Mouse (Mus musculus) stomach, embryonic 14.5 days (tissue): Measurements from ENCODE around the gene Them7. TPM values are rescaled to one million over a fixed set of nuclear protein-coding genes. Genes with fewer than 3 reads are reported as not detected.

Experiments
- ATAC-seq: fragments of 200-750 bp; cut with Nextera tagmentation; 2 replicates; pipeline ENCODE4 v1.8.0; 2017; ENCODE audit warnings: low read depth, moderate TSS enrichment; ENCODE audit not compliant: insufficient number of reproducible peaks, insufficient read depth, low FRiP score
- H3K27ac ChIP-seq: fragments of 300-500 bp; sonication (generic); 2 replicates; pipeline ENCODE4 v1.5.1; 2014; ENCODE audit warnings: mild to moderate bottlenecking, low read length, moderate library complexity, mixed read lengths
- H3K27me3 ChIP-seq: fragments of 300-500 bp; sonication (generic); 2 replicates; pipeline ENCODE4 v1.6.1; 2014; ENCODE audit warnings: low read length, control low read depth, mixed read lengths; ENCODE audit not compliant: control insufficient read depth, insufficient read depth
- H3K36me3 ChIP-seq: fragments of 300-500 bp; sonication (generic); 2 replicates; pipeline ENCODE4 v1.6.1; 2014; ENCODE audit warnings: mild to moderate bottlenecking, control low read depth, low read length, moderate library complexity, mixed read lengths; ENCODE audit not compliant: control insufficient read depth, insufficient read depth
- H3K4me1 ChIP-seq: fragments of 300-500 bp; sonication (generic); 2 replicates; pipeline ENCODE4 v1.6.1; 2014; ENCODE audit warnings: low read length, control low read depth, mixed read lengths; ENCODE audit not compliant: control insufficient read depth, insufficient read depth
- H3K4me2 ChIP-seq: fragments of 300-500 bp; sonication (generic); replicated peaks from 2 replicates; pipeline ENCODE4 v1.6.1; 2014; ENCODE audit warnings: low read depth, low read length, control low read depth
- H3K4me3 ChIP-seq: fragments of 300-500 bp; sonication (generic); 2 replicates; pipeline ENCODE4 v1.5.1; 2014; ENCODE audit warnings: low read depth, low read length, control low read depth
- H3K9ac ChIP-seq: fragments of 300-500 bp; sonication (generic); replicated peaks from 2 replicates; pipeline ENCODE4 v1.6.1; 2014; ENCODE audit warnings: low read depth, mild to moderate bottlenecking, control low read depth, low read length, moderate library complexity, mixed read lengths
- H3K9me3 ChIP-seq: fragments of 300-500 bp; sonication (generic); 2 replicates; pipeline ENCODE4 v1.6.1; 2016; ENCODE audit warnings: low read depth, low read length, control low read depth; ENCODE audit not compliant: control insufficient read depth
- WGBS: fragments of 180-500 bp; shearing (Covaris S2); extraction: QIAGEN DNeasy Blood & Tissue Kit; methylation state at CpG from one replicate; pipeline ENCODE4 v1.1.7; 2014; 5-methylcytosine and 5-hydroxymethylcytosine counted together
- polyA plus RNA-seq: library from polyadenylated mRNA; unstranded; fragments of >200 nt; fragmentation: Nextera tagmentation; extraction: Ambion mirVana; gene quantifications from 2 replicates; pipeline ENCODE4 v1.2.1, GENCODE M21; 2014

The Them7 gene
- polyA plus RNA-seq, result 0.26 TPM in 1 of 2 replicates, not detected in the other

DNA sequence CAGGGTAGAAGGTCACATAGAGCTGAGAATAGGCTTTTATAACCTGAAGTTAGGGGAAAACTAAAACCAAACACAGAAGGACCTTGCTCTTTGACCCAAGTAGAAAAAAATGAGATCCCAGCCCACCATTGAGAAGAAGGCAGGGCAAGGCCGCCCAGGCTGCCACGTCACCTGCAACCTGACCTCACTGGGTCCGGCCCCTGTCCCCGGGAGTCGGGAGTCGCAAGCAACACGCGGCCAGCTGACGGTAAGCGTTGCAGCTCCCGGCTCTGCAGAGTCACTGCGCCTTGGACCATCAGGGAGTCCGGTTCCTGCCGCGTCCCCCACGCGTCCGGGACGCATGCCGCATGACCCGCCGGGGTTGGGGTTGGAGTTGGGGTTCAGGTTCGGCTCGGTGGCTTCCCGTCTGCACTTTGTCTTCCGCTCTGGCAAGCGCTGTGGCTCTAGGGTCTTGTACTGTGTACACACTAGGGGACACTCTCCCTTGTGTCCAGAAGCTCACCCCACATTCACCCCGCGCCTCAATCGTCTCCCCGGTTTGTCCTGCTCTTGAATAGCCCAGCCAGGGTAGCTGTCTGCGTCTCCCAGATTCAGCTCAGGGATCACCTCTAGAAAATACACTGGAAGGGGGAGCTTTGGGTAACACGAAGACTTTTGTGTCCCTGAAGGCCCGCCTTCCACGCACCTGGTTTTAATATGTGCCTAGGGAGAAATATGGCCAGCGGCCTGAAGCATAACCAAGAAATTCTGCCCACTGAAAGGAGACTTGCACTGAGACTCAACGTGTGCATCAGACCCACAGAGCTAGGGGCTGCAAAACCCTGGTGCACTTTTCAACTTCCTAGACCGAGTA, at the start of gene Them7:
TSS of gene Them7 (plus strand) at position 187 of the 853 bp plus-strand sequence.
- no peaks in the 10 kb centered on the region for H3K36me3 ChIP-seq
- peak; percentile 66 for ATAC-seq
- 5% methylated on average over 38 of the region's 38 CpGs for WGBS
- H3K9me3 ChIP-seq, result no peaks in the 10 kb centered on the region
- H3K4me1 ChIP-seq, result 0 out of 2 replicates have a peak, but pooled peaks cover 5% of the 10 kb centered on the region
- no peaks in the 10 kb centered on the region for H3K27me3 ChIP-seq
- H3K4me3 ChIP-seq, result peak within 1 kb of the TSS; percentile 22
- peak within 1 kb of the TSS; percentile 63 for H3K4me2 ChIP-seq
- no peak within 1 kb of the TSS for H3K9ac ChIP-seq
- no peak within 1 kb of the TSS for H3K27ac ChIP-seq

DNA sequence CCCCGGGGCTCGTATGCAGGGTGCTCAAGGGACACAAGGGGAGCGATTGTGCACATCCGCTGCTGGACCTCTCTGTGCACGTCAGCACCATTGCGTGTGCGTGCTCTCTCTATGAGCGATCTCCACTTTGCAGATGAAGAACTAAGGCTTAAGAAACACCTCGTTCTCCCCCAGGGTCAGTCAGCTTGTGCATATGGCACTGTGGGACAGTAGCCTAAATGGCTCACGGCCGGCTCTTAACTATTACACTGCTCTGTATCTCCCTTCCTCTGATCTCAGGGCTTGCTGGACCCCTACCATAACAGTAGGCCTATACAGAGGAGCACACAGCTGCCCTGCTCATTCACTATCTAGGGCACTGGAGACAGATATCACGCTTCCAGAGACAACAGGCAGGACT, 45.2 kb upstream of the Them7 start:
- Histone ChIP-seq H3K4me1 (no peaks in the 10 kb centered on the region), H3K4me2 (no peak overlapping the region), H3K27ac (no peak overlapping the region), H3K4me3 (no peak overlapping the region), H3K27me3 (no peaks in the 10 kb centered on the region), H3K9me3 (no peaks in the 10 kb centered on the region), H3K9ac (no peak overlapping the region), H3K36me3 (no peaks in the 10 kb centered on the region)
- 83% methylated on average over 12 of the region's 12 CpGs for WGBS
- ATAC-seq, result no peak

DNA sequence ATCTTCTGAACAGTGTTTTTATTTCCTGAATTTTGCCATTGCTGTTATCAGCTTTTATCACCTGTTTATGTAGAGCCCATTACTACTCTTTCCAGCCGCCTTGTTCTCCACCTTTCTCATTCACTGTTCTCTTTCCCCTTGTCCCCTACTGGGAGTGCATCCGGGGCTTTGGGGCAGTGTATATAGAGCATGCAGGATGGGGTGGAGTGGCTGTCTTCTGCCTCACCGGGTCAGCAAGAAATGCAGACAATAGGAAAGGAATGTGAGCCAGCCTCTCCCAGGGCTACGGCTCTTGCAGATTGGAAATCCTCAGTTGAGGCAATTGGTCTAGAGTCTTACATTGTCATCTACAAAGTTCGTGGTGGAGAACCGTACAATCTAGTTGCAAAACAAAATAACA, 41.6 kb upstream of the Them7 start:
- H3K4me1 ChIP-seq, result no peaks in the 10 kb centered on the region
- H3K9me3 ChIP-seq, result no peaks in the 10 kb centered on the region
- H3K4me2 ChIP-seq, result no peak overlapping the region
- ATAC-seq, result no peak
- no peak overlapping the region for H3K9ac ChIP-seq
- no peak overlapping the region for H3K4me3 ChIP-seq
- H3K27ac ChIP-seq, result no peak overlapping the region
- 20% methylated on average over 6 of the region's 6 CpGs for WGBS
- no peaks in the 10 kb centered on the region for H3K36me3 ChIP-seq
- H3K27me3 ChIP-seq, result no peaks in the 10 kb centered on the region

- Histone ChIP-seq H3K9ac (no peak overlapping the region), H3K36me3 (no peaks in the 10 kb centered on the region), H3K27ac (no peak overlapping the region), H3K4me2 (no peak overlapping the region), H3K9me3 (no peaks in the 10 kb centered on the region), H3K27me3 (no peaks in the 10 kb centered on the region), H3K4me3 (no peak overlapping the region), H3K4me1 (no peaks in the 10 kb centered on the region)
- WGBS, result 96% methylated on average over 3 of the region's 3 CpGs
- no peak for ATAC-seq
Measured at GRCm38 (mm10) chr2:105185140-105185539, 39.0 kb upstream of the Them7 start.

DNA sequence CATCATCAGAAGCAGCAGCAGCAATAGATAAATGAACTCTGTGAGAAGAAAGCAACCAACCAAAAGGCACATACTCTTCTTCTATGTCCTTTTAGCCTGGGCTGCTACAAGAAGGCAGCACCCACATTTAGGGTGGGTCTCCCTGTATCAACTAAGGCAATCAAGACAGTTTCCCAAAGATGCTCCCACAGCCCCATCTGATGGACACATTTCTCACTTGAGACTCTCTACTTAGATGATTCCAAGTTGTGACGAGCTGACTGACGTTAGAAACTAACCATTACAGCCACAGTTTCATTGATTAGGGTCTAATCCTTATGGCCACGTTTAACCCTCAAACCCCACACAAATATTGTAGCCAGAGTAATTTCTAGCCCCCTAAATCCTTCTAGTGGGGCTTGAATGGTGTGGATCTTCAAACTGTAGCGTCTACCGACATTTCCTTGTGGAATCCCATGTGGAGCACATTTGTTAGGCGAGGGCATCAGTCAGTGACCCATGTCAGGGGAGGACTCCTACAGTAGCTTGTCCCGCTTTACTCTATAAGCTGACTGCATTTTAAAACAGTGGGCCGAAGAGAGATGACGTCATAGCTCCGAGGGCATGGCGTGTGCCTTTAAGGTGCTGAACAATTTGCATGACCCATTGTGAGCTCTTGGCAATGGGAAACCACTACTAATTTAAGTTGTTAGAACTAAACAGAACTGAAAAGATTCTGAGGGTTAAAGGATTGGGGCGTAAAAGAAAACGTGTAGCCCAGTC, 38.2 kb upstream of the Them7 start:
- Histone ChIP-seq H3K36me3 (no peaks in the 10 kb centered on the region), H3K9me3 (no peaks in the 10 kb centered on the region), H3K4me2 (no peak overlapping the region), H3K4me1 (no peaks in the 10 kb centered on the region), H3K4me3 (no peak overlapping the region), H3K27ac (no peak overlapping the region), H3K27me3 (no peaks in the 10 kb centered on the region), H3K9ac (no peak overlapping the region)
- ATAC-seq, result no peak
- 80% methylated on average over 13 of the region's 13 CpGs for WGBS

GRCm38 (mm10) chr2:105186591-105186990, 37.5 kb upstream of the Them7 start:
- Histone ChIP-seq H3K4me3 (no peak overlapping the region), H3K36me3 (no peaks in the 10 kb centered on the region)
- 59% methylated on average over 5 of the region's 5 CpGs for WGBS

GRCm38 (mm10) chr2:105188182-105188581, 35.9 kb upstream of the Them7 start:
- no peaks in the 10 kb centered on the region for H3K27me3 ChIP-seq
- 81% methylated on average over 10 of the region's 10 CpGs for WGBS
- peak; percentile 37; the same call in 1 of the 2 replicates for ATAC-seq

More at GRCm38 (mm10) chr2:105186591-105186990, 37.5 kb upstream of the Them7 start:
- H3K4me2 ChIP-seq, result no peak overlapping the region
- no peak overlapping the region for H3K27ac ChIP-seq
- no peak overlapping the region for H3K9ac ChIP-seq
- H3K4me1 ChIP-seq, result no peaks in the 10 kb centered on the region
- H3K27me3 ChIP-seq, result no peaks in the 10 kb centered on the region
- no peak for ATAC-seq
- no peaks in the 10 kb centered on the region for H3K9me3 ChIP-seq

GRCm38 (mm10) chr2:105189352-105189751, 34.8 kb upstream of the Them7 start:
- WGBS, result 28% methylated on average over 5 of the region's 5 CpGs
- Histone ChIP-seq H3K27ac (no peak overlapping the region), H3K4me3 (no peak overlapping the region)

More at GRCm38 (mm10) chr2:105188182-105188581, 35.9 kb upstream of the Them7 start:
- H3K4me1 ChIP-seq, result no peaks in the 10 kb centered on the region
- H3K27ac ChIP-seq, result no peak overlapping the region
- H3K9ac ChIP-seq, result no peak overlapping the region
- H3K4me2 ChIP-seq, result no peak overlapping the region
- no peak overlapping the region for H3K4me3 ChIP-seq
- no peaks in the 10 kb centered on the region for H3K9me3 ChIP-seq
- H3K36me3 ChIP-seq, result no peaks in the 10 kb centered on the region

More at GRCm38 (mm10) chr2:105189352-105189751, 34.8 kb upstream of the Them7 start:
- Histone ChIP-seq H3K4me1 (no peaks in the 10 kb centered on the region), H3K27me3 (no peaks in the 10 kb centered on the region), H3K9me3 (no peaks in the 10 kb centered on the region), H3K4me2 (no peak overlapping the region), H3K9ac (no peak overlapping the region), H3K36me3 (no peaks in the 10 kb centered on the region)
- no peak for ATAC-seq
